Mouse (Mus musculus) liver, embryonic 15.5 days (tissue): ENCODE measurements around the gene Ndufs8. TPM values are rescaled to one million over a fixed set of nuclear protein-coding genes. Genes with fewer than 3 reads are reported as not detected.
"Not testable (repeated sequence)": the region's sequence is repeated elsewhere in the genome, so short reads cannot be mapped to it uniquely, and the experiment has no call there.

Experiments
- ATAC-seq: fragments of 200-750 bp; cut with Nextera tagmentation; 2 replicates; pipeline ENCODE4 v1.8.0; 2017; ENCODE audit warnings: moderate number of reproducible peaks, mild to moderate bottlenecking, moderate library complexity; ENCODE audit not compliant: insufficient read depth
- H3K27ac ChIP-seq: fragments of 300-500 bp; sonication (generic); replicated peaks from 2 replicates; pipeline ENCODE4 v1.5.1; 2015; ENCODE audit warnings: mild to moderate bottlenecking, inconsistent platforms
- H3K27me3 ChIP-seq: fragments of 300-500 bp; sonication (generic); 2 replicates; pipeline ENCODE4 v1.6.1; 2015; ENCODE audit warnings: mild to moderate bottlenecking, inconsistent platforms
- H3K36me3 ChIP-seq: fragments of 300-500 bp; sonication (generic); replicated peaks from 2 replicates; pipeline ENCODE4 v1.6.1; 2015; ENCODE audit warnings: moderate library complexity, mild to moderate bottlenecking, inconsistent platforms
- H3K4me1 ChIP-seq: fragments of 300-500 bp; sonication (generic); replicated peaks from 2 replicates; pipeline ENCODE4 v1.6.1; 2015; ENCODE audit warnings: inconsistent platforms
- H3K4me2 ChIP-seq: fragments of 300-500 bp; sonication (generic); 2 replicates; pipeline ENCODE4 v1.6.1; 2015; ENCODE audit warnings: moderate library complexity, mild to moderate bottlenecking, inconsistent platforms
- H3K4me3 ChIP-seq: fragments of 300-500 bp; sonication (generic); replicated peaks from 2 replicates; pipeline ENCODE4 v1.5.1; 2015; ENCODE audit warnings: mild to moderate bottlenecking, inconsistent platforms
- H3K9ac ChIP-seq: fragments of 300-500 bp; sonication (generic); 2 replicates; pipeline ENCODE4 v1.6.1; 2015; ENCODE audit warnings: moderate library complexity, mild to moderate bottlenecking, inconsistent platforms
- H3K9me3 ChIP-seq: fragments of 300-500 bp; sonication (generic); replicated peaks from 2 replicates; pipeline ENCODE4 v1.6.1; 2016; ENCODE audit warnings: inconsistent platforms
- WGBS: fragments of 180-500 bp; shearing (Covaris S2); methylation state at CpG from one replicate; pipeline ENCODE4 v1.1.7; 2015; ENCODE audit warnings: mixed read lengths; ENCODE audit not compliant: insufficient replicate concordance; 5-methylcytosine and 5-hydroxymethylcytosine counted together
- polyA plus RNA-seq: library from polyadenylated mRNA; unstranded; fragments of >200 nt; fragmentation: Nextera tagmentation; extraction: Ambion mirVana; gene quantifications from 2 replicates; pipeline ENCODE4 v1.2.1, GENCODE M21; 2015

Gene Ndufs8
- polyA plus RNA-seq = 168 and 173 TPM in 2 replicates

- Histone ChIP-seq H3K4me3 (peak within 1 kb of the TSS; percentile 77), H3K9ac (peak within 1 kb of the TSS; percentile 68), H3K4me1 (peaks cover 58% of the 10 kb centered on the region), H3K27ac (peak within 1 kb of the TSS; percentile 86), H3K4me2 (peak within 1 kb of the TSS; percentile 87), H3K36me3 (peaks cover 32% of the 10 kb centered on the region), H3K9me3 (no peaks in the 10 kb centered on the region), H3K27me3 (no peaks in the 10 kb centered on the region)
- ATAC-seq = peak; percentile 96
- under 1% methylated on average over 43 of the region's 43 CpGs for WGBS
These were observed at the start of gene Ndufs8 for GRCm38 (mm10) chr19:3912337-3913204. Gene Ndufs8, minus strand, starts transcription at chr19:3912774.

- ATAC-seq, H3K4me1 ChIP-seq: not testable (repeated sequence)
- 77% methylated on average over 6 of the region's 6 CpGs for WGBS
These were observed 49.2 kb upstream of the Ndufs8 start for GRCm38 (mm10) chr19:3961805-3962204.

GRCm38 (mm10) chr19:3960211-3960610, 47.6 kb upstream of the Ndufs8 start:
- WGBS = 82% methylated on average over 5 of the region's 5 CpGs
- Histone ChIP-seq H3K9me3 (no peaks in the 10 kb centered on the region), H3K9ac (no peak overlapping the region), H3K27ac (no peak overlapping the region), H3K4me3 (no peak overlapping the region), H3K27me3 (peaks cover 10% of the 10 kb centered on the region; the same call in 1 of the 2 replicates), H3K36me3 (no peaks in the 10 kb centered on the region), H3K4me1 (no peaks in the 10 kb centered on the region), H3K4me2 (no peak overlapping the region)
- no peak for ATAC-seq

More at GRCm38 (mm10) chr19:3961805-3962204, 49.2 kb upstream of the Ndufs8 start:
- not testable (repeated sequence) for H3K9me3 ChIP-seq, H3K27ac ChIP-seq, H3K4me3 ChIP-seq, H3K36me3 ChIP-seq, H3K9ac ChIP-seq, H3K4me2 ChIP-seq, H3K27me3 ChIP-seq

- ATAC-seq = no peak
- Histone ChIP-seq H3K4me2 (no peak overlapping the region), H3K9me3 (no peaks in the 10 kb centered on the region), H3K9ac (no peak overlapping the region), H3K36me3 (no peaks in the 10 kb centered on the region), H3K4me3 (no peak overlapping the region), H3K27ac (no peak overlapping the region), H3K27me3 (peaks cover 10% of the 10 kb centered on the region; the same call in 1 of the 2 replicates), H3K4me1 (no peaks in the 10 kb centered on the region)
These were observed 46.5 kb upstream of the Ndufs8 start for GRCm38 (mm10) chr19:3959030-3959429.

- no peaks in the 10 kb centered on the region for H3K36me3 ChIP-seq
- H3K4me3 ChIP-seq = no peak within 1 kb of the TSS
- H3K4me1 ChIP-seq = no peaks in the 10 kb centered on the region
- no peak for ATAC-seq
- no peak within 1 kb of the TSS for H3K9ac ChIP-seq
- H3K27ac ChIP-seq = no peak within 1 kb of the TSS
- peaks cover 10% of the 10 kb centered on the region; the same call in 1 of the 2 replicates for H3K27me3 ChIP-seq
- H3K9me3 ChIP-seq = no peaks in the 10 kb centered on the region
- no peak within 1 kb of the TSS for H3K4me2 ChIP-seq
- WGBS = 53% methylated on average over 4 of the region's 4 CpGs
These were observed 45.9 kb upstream of the Ndufs8 start, which contains the start of gene Aldh3b3 for GRCm38 (mm10) chr19:3958470-3958869. Gene Aldh3b3, plus strand, starts transcription at chr19:3958645.

- not testable (repeated sequence) for H3K36me3 ChIP-seq, H3K4me3 ChIP-seq, H3K9me3 ChIP-seq, H3K4me1 ChIP-seq, H3K27me3 ChIP-seq, H3K27ac ChIP-seq, ATAC-seq, H3K9ac ChIP-seq, H3K4me2 ChIP-seq
- WGBS = 58% methylated on average over 5 of the region's 5 CpGs
These were observed 44.9 kb upstream of the Ndufs8 start for GRCm38 (mm10) chr19:3957296-3958036.

- Histone ChIP-seq H3K4me3 (no peak overlapping the region), H3K9me3 (no peaks in the 10 kb centered on the region), H3K4me2 (no peak overlapping the region), H3K27ac (no peak overlapping the region), H3K4me1 (0 out of 2 replicates have a peak, but pooled peaks cover 2% of the 10 kb centered on the region), H3K36me3 (no peaks in the 10 kb centered on the region), H3K9ac (no peak overlapping the region), H3K27me3 (peaks cover 10% of the 10 kb centered on the region; the same call in 1 of the 2 replicates)
- no peak for ATAC-seq
- 30% methylated on average over 4 of the region's 4 CpGs for WGBS
These were observed 43.2 kb upstream of the Ndufs8 start for GRCm38 (mm10) chr19:3955804-3956203.

- no peak overlapping the region for H3K4me2 ChIP-seq
- WGBS = 45% methylated on average over 3 of the region's 3 CpGs
- H3K4me3 ChIP-seq = no peak overlapping the region
- no peak overlapping the region for H3K9ac ChIP-seq
- no peak overlapping the region for H3K27ac ChIP-seq
- H3K4me1 ChIP-seq = 0 out of 2 replicates have a peak, but pooled peaks cover 4% of the 10 kb centered on the region
- H3K27me3 ChIP-seq = peaks cover 10% of the 10 kb centered on the region; the same call in 1 of the 2 replicates
- H3K9me3 ChIP-seq = no peaks in the 10 kb centered on the region
- no peaks in the 10 kb centered on the region for H3K36me3 ChIP-seq
- ATAC-seq = no peak
These were observed 42.5 kb upstream of the Ndufs8 start for GRCm38 (mm10) chr19:3955033-3955432.

- WGBS = 44% methylated on average over 1 of the region's 1 CpGs
- no peak overlapping the region for H3K27ac ChIP-seq
- no peak for ATAC-seq
- H3K27me3 ChIP-seq = peaks cover 10% of the 10 kb centered on the region; the same call in 1 of the 2 replicates
- H3K4me1 ChIP-seq = 0 out of 2 replicates have a peak, but pooled peaks cover 4% of the 10 kb centered on the region
- no peak overlapping the region for H3K4me3 ChIP-seq
- no peak overlapping the region for H3K9ac ChIP-seq
- 0 out of 2 replicates have a peak, but pooled peaks cover 8% of the 10 kb centered on the region for H3K36me3 ChIP-seq
- no peaks in the 10 kb centered on the region for H3K9me3 ChIP-seq
- H3K4me2 ChIP-seq = no peak overlapping the region
These were observed 39.5 kb upstream of the Ndufs8 start for GRCm38 (mm10) chr19:3952099-3952498.

GRCm38 (mm10) chr19:3951461-3951860, 38.9 kb upstream of the Ndufs8 start:
- H3K9ac ChIP-seq = no peak overlapping the region
- 0 out of 2 replicates have a peak, but pooled peaks cover 8% of the 10 kb centered on the region for H3K36me3 ChIP-seq
- H3K4me2 ChIP-seq = no peak overlapping the region
- H3K27ac ChIP-seq = no peak overlapping the region
- H3K4me3 ChIP-seq = no peak overlapping the region
- H3K4me1 ChIP-seq = peaks cover 6% of the 10 kb centered on the region; the same call in 1 of the 2 replicates
- H3K9me3 ChIP-seq = no peaks in the 10 kb centered on the region
- peaks cover 7% of the 10 kb centered on the region; the same call in 1 of the 2 replicates for H3K27me3 ChIP-seq
- ATAC-seq = no peak

- Histone ChIP-seq H3K9ac (no peak overlapping the region), H3K27me3 (no peaks in the 10 kb centered on the region), H3K9me3 (no peaks in the 10 kb centered on the region), H3K4me3 (no peak overlapping the region), H3K4me1 (peaks cover 15% of the 10 kb centered on the region; the same call in 1 of the 2 replicates), H3K36me3 (0 out of 2 replicates have a peak, but pooled peaks cover 8% of the 10 kb centered on the region), H3K4me2 (no peak overlapping the region), H3K27ac (no peak overlapping the region)
- WGBS = 58% methylated on average over 3 of the region's 3 CpGs
- no peak for ATAC-seq
These were observed 37.8 kb upstream of the Ndufs8 start for GRCm38 (mm10) chr19:3950331-3950730.
